Mouse (Mus musculus): ENCODE results near the gene Vpreb2. TPM values are rescaled to one million over a fixed set of nuclear protein-coding genes. Genes with fewer than 3 reads are reported as not detected.
"Not testable (repeated sequence)": the region's sequence is repeated elsewhere in the genome, so short reads cannot be mapped to it uniquely, and the experiment has no call there.

The Vpreb2 gene
- polyA plus RNA-seq, 1 experiment from 2014 or later, result not detected

DNA sequence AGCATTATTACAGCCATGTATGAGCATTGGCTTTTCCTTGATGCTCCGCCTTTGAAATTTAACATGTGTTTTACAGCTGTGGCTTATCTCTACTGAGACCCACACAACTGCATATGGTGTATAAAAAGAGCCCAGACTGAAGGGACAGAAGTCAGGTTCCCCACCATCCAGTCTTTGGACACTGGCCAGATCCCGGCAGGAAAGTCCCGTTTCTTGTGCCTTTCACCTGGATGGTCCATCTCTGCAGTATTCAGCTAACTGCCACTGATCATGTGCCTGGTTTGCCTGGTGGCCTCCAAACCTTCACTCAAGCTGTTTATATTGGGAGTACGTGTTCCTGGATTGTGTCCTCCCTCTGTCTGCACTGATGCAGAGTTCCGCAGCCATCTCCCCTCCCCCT is 4.0 kb downstream of the Vpreb2 start:
- ATAC-seq, result no peak

DNA sequence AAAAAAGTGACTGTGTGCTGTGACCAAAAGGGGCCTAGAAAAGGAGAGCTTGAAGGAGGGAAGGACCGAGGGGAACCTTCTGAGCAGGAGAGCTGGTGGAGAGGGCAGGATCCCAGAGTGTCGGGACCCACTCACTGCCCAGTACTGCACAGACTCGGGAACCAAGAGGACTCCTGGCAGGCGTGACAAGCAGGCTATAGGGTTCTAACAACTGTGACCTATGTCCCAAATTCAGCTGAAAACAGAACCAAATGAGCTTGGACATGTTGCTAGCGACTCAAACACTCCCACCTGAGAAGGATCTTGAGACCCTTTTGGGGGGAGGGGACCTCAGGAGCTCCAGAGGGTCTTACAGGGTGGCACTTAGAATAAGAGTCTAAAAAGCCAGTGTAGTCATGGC is 4.8 kb downstream of the Vpreb2 start:
- 63% methylated on average over 5 of the region's 5 CpGs for WGBS
- H3K27me3 ChIP-seq (ENCODE audit: control insufficient read depth, insufficient read depth, low read depth, low read length), result no peaks in the 10 kb centered on the region
- no peak for ATAC-seq
- no peak overlapping the region for H3K27ac ChIP-seq (ENCODE audit: low read length)
- no peak overlapping the region for H3K9ac ChIP-seq (ENCODE audit: low read depth, low read length)
- H3K36me3 ChIP-seq (ENCODE audit: control insufficient read depth, insufficient read depth, low read length), result no peaks in the 10 kb centered on the region
- no peaks in the 10 kb centered on the region for H3K4me1 ChIP-seq (ENCODE audit: control insufficient read depth, insufficient read depth, low read length)
- H3K4me3 ChIP-seq (ENCODE audit: low read depth, low read length), result no peak overlapping the region
- H3K9me3 ChIP-seq (replicated peaks; ENCODE audit: control insufficient read depth, low read length, poor library complexity, severe bottlenecking), result no peaks in the 10 kb centered on the region
- H3K4me2 ChIP-seq (ENCODE audit: low read length), result no peak overlapping the region

More for the DNA sequence above, 4.0 kb downstream of the Vpreb2 start:
- WGBS, result 73% methylated on average over 5 of the region's 5 CpGs
- Histone ChIP-seq H3K27ac (ENCODE audit: low read length) (no peak overlapping the region), H3K4me1 (ENCODE audit: control insufficient read depth, insufficient read depth, low read length) (no peaks in the 10 kb centered on the region), H3K36me3 (ENCODE audit: control insufficient read depth, insufficient read depth, low read length) (no peaks in the 10 kb centered on the region), H3K9me3 (replicated peaks; ENCODE audit: control insufficient read depth, low read length, poor library complexity, severe bottlenecking) (no peaks in the 10 kb centered on the region), H3K27me3 (ENCODE audit: control insufficient read depth, insufficient read depth, low read depth, low read length) (no peaks in the 10 kb centered on the region), H3K4me3 (ENCODE audit: low read depth, low read length) (no peak overlapping the region), H3K4me2 (ENCODE audit: low read length) (no peak overlapping the region), H3K9ac (ENCODE audit: low read depth, low read length) (no peak overlapping the region)

DNA sequence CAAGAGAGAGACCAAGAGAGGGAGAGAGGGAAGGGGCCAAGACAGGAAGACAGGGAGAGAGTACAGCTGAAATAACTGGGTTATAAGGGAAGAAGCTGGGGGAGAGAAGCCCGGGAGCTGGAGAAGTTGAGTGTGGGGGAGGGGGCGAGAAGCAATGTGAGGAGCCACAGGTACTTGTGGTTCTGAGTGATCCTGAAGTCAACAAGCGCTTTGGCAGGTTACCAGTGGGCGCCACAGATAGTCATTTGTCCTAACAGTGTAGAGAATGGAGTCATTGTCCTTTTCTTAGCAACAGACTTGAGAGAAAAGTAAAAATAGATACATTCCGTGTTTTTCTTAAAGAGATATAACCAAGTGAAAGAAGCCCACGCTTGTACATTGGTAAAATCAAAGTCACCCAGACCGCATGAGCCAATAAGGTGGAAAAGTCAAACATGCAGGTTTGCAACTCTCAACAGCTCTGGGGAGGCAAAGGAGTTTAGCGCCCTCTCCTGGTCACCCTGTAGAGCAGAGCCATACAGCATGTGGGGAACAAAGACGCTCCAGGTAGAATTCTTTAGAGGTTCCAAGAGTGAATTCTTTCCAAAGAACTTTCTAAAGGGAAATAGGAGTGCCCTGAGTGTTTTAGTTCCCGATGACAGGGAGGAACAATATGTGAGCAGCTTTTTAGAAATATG is 6.4 kb downstream of the Vpreb2 start:
- H3K27me3 ChIP-seq (ENCODE audit: control insufficient read depth, insufficient read depth, low read depth, low read length), result no peaks in the 10 kb centered on the region

DNA sequence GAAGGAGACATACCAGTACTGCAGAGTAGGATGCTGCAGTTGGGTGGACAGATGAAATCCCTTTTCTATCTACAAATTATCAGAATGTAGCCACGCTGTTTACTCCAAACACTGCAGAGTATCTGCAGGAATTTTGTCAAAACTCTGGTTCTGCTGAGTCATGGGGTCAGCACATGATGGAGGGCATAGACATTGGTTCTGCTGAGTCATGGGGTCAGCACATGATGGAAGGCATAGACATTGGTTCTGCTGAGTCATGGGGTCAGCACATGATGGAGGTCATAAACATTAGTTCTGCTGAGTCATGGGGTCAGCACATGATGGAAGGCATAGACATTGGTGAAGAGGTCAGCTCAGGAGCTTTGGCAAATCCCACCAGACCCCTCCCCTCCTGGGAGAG is 7.5 kb downstream of the Vpreb2 start:
- Histone ChIP-seq H3K36me3 (ENCODE audit: control insufficient read depth, insufficient read depth, low read length) (no peaks in the 10 kb centered on the region), H3K4me1 (ENCODE audit: control insufficient read depth, insufficient read depth, low read length) (no peaks in the 10 kb centered on the region), H3K4me2 (ENCODE audit: low read length) (no peak overlapping the region), H3K27ac (ENCODE audit: low read length) (no peak overlapping the region), H3K27me3 (ENCODE audit: control insufficient read depth, insufficient read depth, low read depth, low read length) (no peaks in the 10 kb centered on the region), H3K4me3 (ENCODE audit: low read depth, low read length) (no peak overlapping the region), H3K9me3 (replicated peaks; ENCODE audit: control insufficient read depth, low read length, poor library complexity, severe bottlenecking) (peaks cover 5% of the 10 kb centered on the region; the same call in 1 of the 2 replicates), H3K9ac (ENCODE audit: low read depth, low read length) (no peak overlapping the region)
- WGBS, result 86% methylated on average over 1 of the region's 1 CpGs
- no peak for ATAC-seq

More for the DNA sequence above, 6.4 kb downstream of the Vpreb2 start:
- 48% methylated on average over 10 of the region's 10 CpGs for WGBS
- H3K4me2 ChIP-seq (ENCODE audit: low read length), result no peak overlapping the region
- no peaks in the 10 kb centered on the region for H3K36me3 ChIP-seq (ENCODE audit: control insufficient read depth, insufficient read depth, low read length)
- H3K9me3 ChIP-seq (replicated peaks; ENCODE audit: control insufficient read depth, low read length, poor library complexity, severe bottlenecking), result peaks cover 1% of the 10 kb centered on the region; the same call in 1 of the 2 replicates
- no peaks in the 10 kb centered on the region for H3K4me1 ChIP-seq (ENCODE audit: control insufficient read depth, insufficient read depth, low read length)
- H3K27ac ChIP-seq (ENCODE audit: low read length), result no peak overlapping the region
- H3K9ac ChIP-seq (ENCODE audit: low read depth, low read length), result no peak overlapping the region
- no peak for ATAC-seq
- no peak overlapping the region for H3K4me3 ChIP-seq (ENCODE audit: low read depth, low read length)

DNA sequence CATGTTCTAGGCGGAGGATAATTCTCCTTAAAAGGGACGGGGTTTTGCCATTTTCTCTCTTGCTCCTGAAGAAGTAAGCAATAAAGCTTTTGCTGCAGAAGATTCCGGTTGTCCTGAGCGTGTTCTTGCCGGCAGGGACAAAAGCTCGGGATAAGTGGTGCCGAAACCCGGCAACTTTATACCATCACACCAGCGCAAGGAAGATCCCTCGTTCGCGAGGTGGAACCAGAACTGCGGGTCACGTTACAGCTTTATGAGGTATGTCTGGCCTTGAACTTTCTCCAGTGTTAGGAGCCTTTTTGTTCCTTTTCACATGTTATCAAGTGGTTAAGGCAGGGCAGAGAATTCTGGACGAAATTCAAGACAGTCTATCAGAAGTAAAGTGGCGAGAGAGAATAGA is 12.1 kb downstream of the Vpreb2 start:
- H3K27ac ChIP-seq (ENCODE audit: low read length); H3K4me1 ChIP-seq (ENCODE audit: control insufficient read depth, insufficient read depth, low read length); H3K36me3 ChIP-seq (ENCODE audit: control insufficient read depth, insufficient read depth, low read length); H3K9me3 ChIP-seq (replicated peaks; ENCODE audit: control insufficient read depth, low read length, poor library complexity, severe bottlenecking); H3K4me3 ChIP-seq (ENCODE audit: low read depth, low read length); H3K27me3 ChIP-seq (ENCODE audit: control insufficient read depth, insufficient read depth, low read depth, low read length); H3K4me2 ChIP-seq (ENCODE audit: low read length); H3K9ac ChIP-seq (ENCODE audit: low read depth, low read length); ATAC-seq: not testable (repeated sequence)
- 96% methylated on average over 16 of the region's 16 CpGs for WGBS

DNA sequence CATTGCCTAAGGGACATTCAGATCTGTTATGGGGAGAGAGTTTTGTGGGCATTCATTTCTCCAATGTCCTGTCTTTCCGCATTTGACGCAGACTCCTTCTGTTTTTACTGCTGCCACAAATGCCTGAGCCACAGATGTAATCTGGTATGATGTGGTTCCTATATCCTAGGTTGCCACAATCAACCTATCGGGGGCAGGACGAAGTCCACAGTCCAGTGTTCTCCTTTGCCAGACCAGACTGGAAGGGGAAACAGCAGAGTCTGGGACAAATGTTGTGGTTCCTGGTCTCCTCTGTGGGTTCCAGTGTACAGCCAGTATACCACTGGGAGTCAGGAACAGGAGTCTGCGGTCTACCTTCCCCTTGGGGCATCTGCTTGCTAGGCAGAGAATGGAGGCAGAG is 19.4 kb downstream of the Vpreb2 start:
- H3K4me3 ChIP-seq (ENCODE audit: low read depth, low read length), result no peak overlapping the region
- H3K9ac ChIP-seq (ENCODE audit: low read depth, low read length), result no peak overlapping the region
- no peaks in the 10 kb centered on the region for H3K9me3 ChIP-seq (replicated peaks; ENCODE audit: control insufficient read depth, low read length, poor library complexity, severe bottlenecking)
- no peak for ATAC-seq
- 93% methylated on average over 5 of the region's 5 CpGs for WGBS
- no peaks in the 10 kb centered on the region for H3K4me1 ChIP-seq (ENCODE audit: control insufficient read depth, insufficient read depth, low read length)
- no peak overlapping the region for H3K27ac ChIP-seq (ENCODE audit: low read length)
- no peaks in the 10 kb centered on the region for H3K27me3 ChIP-seq (ENCODE audit: control insufficient read depth, insufficient read depth, low read depth, low read length)
- no peaks in the 10 kb centered on the region for H3K36me3 ChIP-seq (ENCODE audit: control insufficient read depth, insufficient read depth, low read length)
- H3K4me2 ChIP-seq (ENCODE audit: low read length), result no peak overlapping the region

DNA sequence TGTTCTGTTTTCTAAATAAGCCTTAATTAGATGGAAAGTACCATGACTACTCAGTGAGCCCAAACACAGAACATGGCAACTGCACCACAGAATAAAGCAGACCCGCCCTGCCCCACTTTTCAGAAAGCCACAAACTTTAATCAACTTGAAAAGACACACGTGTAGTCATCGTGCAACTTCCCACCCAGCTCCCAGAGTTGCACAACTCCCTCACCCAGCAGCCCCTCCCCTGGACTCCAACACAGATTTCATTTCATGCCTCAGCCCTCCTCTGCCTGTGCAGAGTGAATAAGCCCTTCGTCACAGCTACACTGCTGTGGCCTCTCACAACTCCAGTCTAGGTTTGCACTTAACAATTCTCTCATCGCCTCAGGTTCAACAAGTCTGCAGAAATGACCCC is 24.4 kb downstream of the Vpreb2 start:
- no peak overlapping the region for H3K4me3 ChIP-seq (ENCODE audit: low read depth, low read length)
- no peak overlapping the region for H3K27ac ChIP-seq (ENCODE audit: low read length)
- WGBS, result 72% methylated on average over 5 of the region's 5 CpGs
- H3K27me3 ChIP-seq (ENCODE audit: control insufficient read depth, insufficient read depth, low read depth, low read length), result no peaks in the 10 kb centered on the region
- H3K36me3 ChIP-seq (ENCODE audit: control insufficient read depth, insufficient read depth, low read length), result no peaks in the 10 kb centered on the region
- no peaks in the 10 kb centered on the region for H3K9me3 ChIP-seq (replicated peaks; ENCODE audit: control insufficient read depth, low read length, poor library complexity, severe bottlenecking)
- no peaks in the 10 kb centered on the region for H3K4me1 ChIP-seq (ENCODE audit: control insufficient read depth, insufficient read depth, low read length)
- ATAC-seq, result no peak
- no peak overlapping the region for H3K4me2 ChIP-seq (ENCODE audit: low read length)
- H3K9ac ChIP-seq (ENCODE audit: low read depth, low read length), result no peak overlapping the region

DNA sequence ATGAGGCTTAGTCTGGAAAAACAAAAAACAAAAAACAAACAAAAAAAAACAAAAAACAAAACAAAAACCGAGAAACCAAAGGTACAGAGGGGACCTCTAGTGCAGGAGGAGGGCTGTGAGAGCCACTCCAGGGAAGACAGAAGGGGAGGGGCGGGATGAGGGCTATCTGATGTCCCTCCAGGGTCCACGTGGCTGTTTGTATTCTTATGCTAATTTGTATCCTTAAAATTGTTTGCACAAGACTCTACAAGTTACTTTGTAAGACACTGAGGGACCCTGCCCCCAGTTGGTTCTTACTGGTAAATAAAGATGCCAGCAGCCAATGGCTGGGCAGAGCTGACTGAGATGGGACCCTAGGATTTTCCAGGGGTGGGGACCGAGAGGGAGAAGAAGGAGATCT is 26.9 kb downstream of the Vpreb2 start:
- Histone ChIP-seq H3K36me3 (ENCODE audit: control insufficient read depth, insufficient read depth, low read length) (no peaks in the 10 kb centered on the region), H3K9me3 (replicated peaks; ENCODE audit: control insufficient read depth, low read length, poor library complexity, severe bottlenecking) (no peaks in the 10 kb centered on the region), H3K4me3 (ENCODE audit: low read depth, low read length) (no peak overlapping the region), H3K27ac (ENCODE audit: low read length) (no peak overlapping the region), H3K27me3 (ENCODE audit: control insufficient read depth, insufficient read depth, low read depth, low read length) (no peaks in the 10 kb centered on the region), H3K4me2 (ENCODE audit: low read length) (no peak overlapping the region), H3K9ac (ENCODE audit: low read depth, low read length) (no peak overlapping the region), H3K4me1 (ENCODE audit: control insufficient read depth, insufficient read depth, low read length) (no peaks in the 10 kb centered on the region)
- WGBS, result 37% methylated on average over 4 of the region's 4 CpGs
- ATAC-seq, result no peak

DNA sequence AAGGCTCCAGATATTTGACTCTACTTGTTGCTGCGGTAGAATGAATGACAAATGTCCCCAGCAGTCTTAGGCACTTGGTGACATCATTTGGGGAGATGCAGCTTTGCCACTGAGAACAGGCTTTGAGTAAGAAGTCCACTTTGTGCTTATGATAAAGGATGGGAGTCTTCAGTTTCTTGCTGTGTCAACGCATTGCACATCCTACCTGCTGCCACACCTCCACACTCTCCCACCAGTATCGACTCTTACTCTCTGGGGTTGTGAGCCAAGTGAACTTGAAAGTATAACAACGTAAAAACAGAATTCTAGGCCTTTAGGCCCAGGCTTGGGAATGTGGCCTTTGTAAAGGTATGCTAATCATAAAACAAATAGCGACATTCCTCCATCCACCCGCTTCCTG is 30.9 kb downstream of the Vpreb2 start:
- no peaks in the 10 kb centered on the region for H3K4me1 ChIP-seq (ENCODE audit: control insufficient read depth, insufficient read depth, low read length)
- no peaks in the 10 kb centered on the region for H3K36me3 ChIP-seq (ENCODE audit: control insufficient read depth, insufficient read depth, low read length)
- no peak overlapping the region for H3K4me2 ChIP-seq (ENCODE audit: low read length)
- H3K9ac ChIP-seq (ENCODE audit: low read depth, low read length), result no peak overlapping the region
- no peak overlapping the region for H3K27ac ChIP-seq (ENCODE audit: low read length)
- no peak overlapping the region for H3K4me3 ChIP-seq (ENCODE audit: low read depth, low read length)
- no peak for ATAC-seq
- no peaks in the 10 kb centered on the region for H3K9me3 ChIP-seq (replicated peaks; ENCODE audit: control insufficient read depth, low read length, poor library complexity, severe bottlenecking)
- WGBS, result 76% methylated on average over 6 of the region's 6 CpGs
- H3K27me3 ChIP-seq (ENCODE audit: control insufficient read depth, insufficient read depth, low read depth, low read length), result no peaks in the 10 kb centered on the region

Measured in midbrain, embryonic 16.5 days (tissue).